Mouse (Mus musculus): ENCODE results near the gene Foxc2.

- TF ChIP-seq CTCF (IDR thresholded peaks at IDR 0.05; ENCODE audit: insufficient read depth, low read length): no peak
- TF ChIP-seq POLR2A (IDR thresholded peaks at IDR 0.05; ENCODE audit: borderline replicate concordance, extremely low read depth, low read depth, low read length): no peak
These were observed 8.7 kb downstream of the Foxc2 start for GRCm38 (mm10) chr8:121124547-121125239.

All from lung, adult 2 months (tissue).